Mouse (Mus musculus) neural tube, embryonic 12.5 days (tissue): ENCODE measurements around the gene Tmtc2. TPM values are rescaled to one million over a fixed set of nuclear protein-coding genes. Genes with fewer than 3 reads are reported as not detected.

Source experiments
- ATAC-seq: fragments of 200-750 bp; cut with Nextera tagmentation; 2 replicates; pipeline ENCODE4 v1.8.0; 2017; ENCODE audit warnings: low read depth, mild to moderate bottlenecking, moderate TSS enrichment, moderate library complexity; ENCODE audit not compliant: low FRiP score
- H3K27ac ChIP-seq: fragments of 300-500 bp; sonication (generic); 2 replicates; pipeline ENCODE4 v1.5.1; 2016
- H3K27me3 ChIP-seq: fragments of 300-500 bp; sonication (generic); replicated peaks from 2 replicates; pipeline ENCODE4 v1.6.1; 2016; ENCODE audit warnings: mild to moderate bottlenecking
- H3K36me3 ChIP-seq: fragments of 300-500 bp; sonication (generic); 2 replicates; pipeline ENCODE4 v1.6.1; 2016; ENCODE audit warnings: mild to moderate bottlenecking
- H3K4me1 ChIP-seq: fragments of 300-500 bp; sonication (generic); 2 replicates; pipeline ENCODE4 v1.6.1; 2016
- H3K4me2 ChIP-seq: fragments of 300-500 bp; sonication (generic); replicated peaks from 2 replicates; pipeline ENCODE4 v1.6.1; 2016; ENCODE audit warnings: mild to moderate bottlenecking
- H3K4me3 ChIP-seq: fragments of 300-500 bp; sonication (generic); 2 replicates; pipeline ENCODE4 v1.5.1; 2016
- H3K9ac ChIP-seq: fragments of 300-500 bp; sonication (generic); 2 replicates; pipeline ENCODE4 v1.6.1; 2016; ENCODE audit warnings: mild to moderate bottlenecking
- H3K9me3 ChIP-seq: fragments of 300-500 bp; sonication (generic); 2 replicates; pipeline ENCODE4 v1.6.1; 2016; ENCODE audit warnings: mild to moderate bottlenecking
- WGBS: fragments of 180-500 bp; shearing (Covaris S2); methylation state at CpG from one replicate; pipeline ENCODE4 v1.1.7; 2016; 5-methylcytosine and 5-hydroxymethylcytosine counted together
- polyA plus RNA-seq: library from polyadenylated mRNA; unstranded; fragments of >200 nt; fragmentation: Nextera tagmentation; extraction: Ambion mirVana; gene quantifications from 2 replicates; pipeline ENCODE4 v1.2.1, GENCODE M21; 2016

The Tmtc2 gene
- polyA plus RNA-seq, 1 experiment from 2014 or later: 16.2 TPM

DNA sequence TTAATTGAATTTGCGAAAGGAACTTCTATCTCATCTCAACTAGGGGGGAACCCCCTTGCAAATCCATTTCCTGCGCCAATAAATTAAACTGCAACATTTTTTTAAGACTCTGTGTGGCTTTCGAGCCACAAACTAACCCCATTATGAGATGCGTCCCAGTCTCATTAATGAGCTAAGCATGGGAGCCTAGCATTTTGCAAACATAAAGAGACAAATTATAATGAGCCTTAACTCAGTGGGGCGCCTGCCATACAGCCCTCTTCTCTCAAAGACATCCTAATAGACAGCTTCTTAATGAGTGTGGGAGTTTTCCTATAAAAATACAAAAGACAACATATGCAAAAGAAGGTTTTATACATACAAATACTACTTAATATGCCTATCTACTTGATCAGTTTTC is 193.0 kb downstream of the Tmtc2 start:
- H3K36me3 ChIP-seq: no peaks in the 10 kb centered on the region
- H3K9me3 ChIP-seq: no peaks in the 10 kb centered on the region
- no peak overlapping the region for H3K4me3 ChIP-seq
- H3K27me3 ChIP-seq: no peaks in the 10 kb centered on the region
- WGBS: 43% methylated on average over 5 of the region's 5 CpGs
- H3K27ac ChIP-seq: no peak overlapping the region
- H3K9ac ChIP-seq: no peak overlapping the region
- H3K4me1 ChIP-seq: peaks cover 4% of the 10 kb centered on the region; the same call in 1 of the 2 replicates
- ATAC-seq: peak; percentile 57; the same call in 1 of the 2 replicates
- no peak overlapping the region for H3K4me2 ChIP-seq

DNA sequence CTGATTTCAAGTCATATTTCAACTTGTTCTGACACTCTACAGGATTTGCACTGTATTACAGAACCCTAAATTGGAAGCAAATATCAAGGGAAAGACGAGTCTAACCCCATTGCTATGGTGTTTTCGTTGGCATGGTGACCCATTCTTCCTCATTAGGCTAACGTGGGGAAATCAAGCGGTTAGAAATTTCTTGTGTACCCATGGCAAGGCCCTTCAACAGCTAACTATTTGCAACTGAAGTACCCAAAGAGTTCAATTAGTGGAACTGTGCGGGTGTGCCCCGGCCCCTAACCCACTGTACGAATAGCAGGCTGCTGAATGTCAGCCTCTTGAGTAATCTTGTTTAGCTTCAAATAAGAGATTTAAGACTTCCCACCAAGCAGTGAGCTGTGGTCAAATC is 193.7 kb downstream of the Tmtc2 start:
- H3K27ac ChIP-seq: no peak overlapping the region
- peak; percentile 71; the same call in 1 of the 2 replicates for ATAC-seq
- no peaks in the 10 kb centered on the region for H3K9me3 ChIP-seq
- no peaks in the 10 kb centered on the region for H3K27me3 ChIP-seq
- H3K9ac ChIP-seq: no peak overlapping the region
- H3K4me3 ChIP-seq: no peak overlapping the region
- no peaks in the 10 kb centered on the region for H3K36me3 ChIP-seq
- H3K4me1 ChIP-seq: peaks cover 4% of the 10 kb centered on the region; the same call in 1 of the 2 replicates
- no peak overlapping the region for H3K4me2 ChIP-seq
- 41% methylated on average over 7 of the region's 7 CpGs for WGBS

- 94% methylated on average over 2 of the region's 2 CpGs for whole genome bisulfite sequencing
- Histone ChIP-seq H3K9me3 (no peaks in the 10 kb centered on the region; the same call in 1 of the 2 replicates), H3K27ac (no peak overlapping the region), H3K4me3 (no peak overlapping the region), H3K4me1 (peaks cover 4% of the 10 kb centered on the region; the same call in 1 of the 2 replicates), H3K27me3 (no peaks in the 10 kb centered on the region), H3K4me2 (no peak overlapping the region), H3K36me3 (no peaks in the 10 kb centered on the region), H3K9ac (no peak overlapping the region)
- no peak for ATAC-seq
Measured at GRCm38 (mm10) chr10:105377711-105378110, 196.5 kb downstream of the Tmtc2 start.

DNA sequence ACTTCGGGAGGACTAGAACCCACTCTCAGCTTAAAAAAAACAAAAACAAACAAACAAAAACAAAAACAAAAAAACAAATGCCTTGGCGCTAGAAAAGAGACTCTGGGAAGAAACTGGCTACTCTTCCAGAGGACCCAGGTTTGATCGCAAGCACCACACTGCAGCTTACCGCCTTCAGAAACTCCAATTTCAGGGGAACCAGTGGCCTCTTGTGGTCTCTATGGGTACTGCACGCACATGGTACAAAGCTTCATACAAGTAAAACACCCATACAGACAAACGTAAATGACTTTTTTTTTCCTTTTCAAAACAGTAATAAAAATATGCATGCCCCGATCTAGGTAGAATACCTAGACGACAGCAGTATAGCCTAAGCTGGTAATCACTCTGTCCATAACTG is 201.0 kb downstream of the Tmtc2 start:
- no peak overlapping the region for H3K4me2 ChIP-seq
- no peaks in the 10 kb centered on the region; the same call in 1 of the 2 replicates for H3K36me3 ChIP-seq
- no peak for ATAC-seq
- H3K9me3 ChIP-seq: no peaks in the 10 kb centered on the region; the same call in 1 of the 2 replicates
- H3K9ac ChIP-seq: no peak overlapping the region
- WGBS: 93% methylated on average over 8 of the region's 8 CpGs
- H3K27me3 ChIP-seq: no peaks in the 10 kb centered on the region
- no peak overlapping the region for H3K4me3 ChIP-seq
- H3K27ac ChIP-seq: no peak overlapping the region
- no peaks in the 10 kb centered on the region for H3K4me1 ChIP-seq

DNA sequence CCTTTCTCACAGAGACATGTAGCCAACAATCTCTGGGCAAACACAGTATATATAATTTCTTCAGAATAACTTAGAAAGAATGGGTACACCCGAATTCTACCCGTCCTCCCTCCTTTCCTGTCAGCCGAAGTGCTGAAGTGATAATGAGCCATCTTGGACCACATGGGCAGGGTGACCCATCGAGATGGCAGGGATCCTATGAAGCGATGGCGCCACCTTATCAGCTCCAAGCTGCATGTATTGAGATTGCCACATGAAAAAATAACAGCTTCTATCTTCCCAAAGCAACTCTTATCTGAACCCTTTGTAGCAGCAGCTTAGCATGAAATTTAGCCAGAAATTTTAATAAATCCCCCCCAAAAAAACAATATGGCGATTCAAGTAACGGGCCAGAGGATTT is 206.0 kb downstream of the Tmtc2 start:
- Histone ChIP-seq H3K27ac (no peak overlapping the region), H3K36me3 (no peaks in the 10 kb centered on the region; the same call in 1 of the 2 replicates), H3K27me3 (no peaks in the 10 kb centered on the region), H3K4me1 (no peaks in the 10 kb centered on the region), H3K9me3 (no peaks in the 10 kb centered on the region; the same call in 1 of the 2 replicates), H3K4me2 (no peak overlapping the region), H3K9ac (no peak overlapping the region), H3K4me3 (no peak overlapping the region)
- no peak for ATAC-seq
- 94% methylated on average over 8 of the region's 8 CpGs for WGBS

DNA sequence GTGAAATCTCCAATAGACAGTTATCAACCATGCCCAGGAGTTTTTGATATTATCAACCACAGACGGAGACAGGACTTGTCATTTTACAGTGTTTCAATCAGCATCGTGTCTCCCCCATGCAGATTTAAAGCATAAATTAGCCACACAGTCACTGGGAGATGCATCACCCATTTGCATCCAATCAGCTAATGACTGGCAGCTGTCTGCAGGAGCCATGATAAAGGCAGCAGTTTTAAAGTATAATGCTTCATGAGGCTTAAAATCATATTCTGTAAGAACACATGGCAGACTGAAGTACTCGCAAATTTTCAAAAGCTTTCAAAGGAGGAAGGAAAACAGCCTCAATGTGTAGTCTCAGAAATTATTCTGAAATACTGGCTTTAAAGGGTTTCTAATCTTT is 209.8 kb downstream of the Tmtc2 start:
- Histone ChIP-seq H3K36me3 (no peaks in the 10 kb centered on the region; the same call in 1 of the 2 replicates), H3K4me2 (no peak overlapping the region), H3K27me3 (no peaks in the 10 kb centered on the region), H3K4me1 (no peaks in the 10 kb centered on the region), H3K9me3 (no peaks in the 10 kb centered on the region), H3K9ac (no peak overlapping the region), H3K4me3 (no peak overlapping the region), H3K27ac (no peak overlapping the region)
- ATAC-seq: no peak
- 68% methylated on average over 3 of the region's 3 CpGs for WGBS

DNA sequence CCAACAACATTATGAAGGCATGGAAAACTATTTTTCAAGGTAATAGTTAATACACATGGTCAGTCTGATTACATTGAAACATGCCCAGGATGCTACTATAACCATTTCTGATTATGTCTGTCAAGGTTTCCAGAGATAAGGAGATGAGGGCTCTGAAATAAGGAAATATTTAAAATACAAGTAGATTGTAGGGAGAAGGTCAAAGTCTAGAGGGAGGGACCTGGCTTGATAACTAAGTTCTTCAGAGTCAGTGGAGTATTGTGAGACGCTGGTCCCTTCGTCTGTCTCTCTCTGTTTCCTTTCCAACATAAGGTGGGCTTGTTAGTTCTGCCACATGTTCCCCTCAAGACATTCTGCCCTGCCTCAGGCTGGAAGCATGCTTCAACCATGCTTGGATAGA is 223.9 kb downstream of the Tmtc2 start:
- 0 out of 2 replicates have a peak, but pooled peaks cover 2% of the 10 kb centered on the region for H3K9me3 ChIP-seq
- H3K4me3 ChIP-seq: no peak overlapping the region
- H3K9ac ChIP-seq: no peak overlapping the region
- no peak overlapping the region for H3K4me2 ChIP-seq
- no peak for ATAC-seq
- no peak overlapping the region for H3K27ac ChIP-seq
- no peaks in the 10 kb centered on the region for H3K36me3 ChIP-seq
- 83% methylated on average over 2 of the region's 2 CpGs for WGBS
- no peaks in the 10 kb centered on the region for H3K27me3 ChIP-seq
- no peaks in the 10 kb centered on the region for H3K4me1 ChIP-seq

DNA sequence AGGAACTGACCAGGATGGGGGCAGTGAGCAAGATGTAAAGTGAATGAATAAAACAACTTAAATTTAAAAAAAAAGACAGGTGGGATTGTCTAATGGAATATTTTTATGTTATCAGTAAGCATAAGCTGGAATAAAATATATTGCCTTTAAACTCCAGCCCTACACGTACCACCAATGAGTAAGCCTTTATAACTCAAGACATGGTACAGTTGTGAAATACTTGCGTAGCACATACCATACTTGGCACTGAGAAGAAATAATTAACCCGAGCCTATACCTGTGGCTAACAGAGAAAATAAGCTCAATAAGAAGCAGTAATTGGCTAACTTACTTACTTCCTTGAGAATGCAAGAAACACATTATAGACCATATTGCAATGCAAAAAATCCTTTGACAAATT is 228.3 kb downstream of the Tmtc2 start:
- no peak for ATAC-seq
- no peak overlapping the region for H3K4me3 ChIP-seq
- 0 out of 2 replicates have a peak, but pooled peaks cover 2% of the 10 kb centered on the region for H3K9me3 ChIP-seq
- no peak overlapping the region for H3K27ac ChIP-seq
- H3K4me2 ChIP-seq: no peak overlapping the region
- no peaks in the 10 kb centered on the region for H3K27me3 ChIP-seq
- H3K36me3 ChIP-seq: no peaks in the 10 kb centered on the region
- no peaks in the 10 kb centered on the region for H3K4me1 ChIP-seq
- no peak overlapping the region for H3K9ac ChIP-seq
- WGBS: 96% methylated on average over 3 of the region's 3 CpGs

- Histone ChIP-seq H3K9me3 (no peaks in the 10 kb centered on the region), H3K4me1 (no peaks in the 10 kb centered on the region), H3K4me2 (no peak overlapping the region), H3K27ac (no peak overlapping the region), H3K9ac (no peak overlapping the region), H3K27me3 (no peaks in the 10 kb centered on the region), H3K36me3 (no peaks in the 10 kb centered on the region), H3K4me3 (no peak overlapping the region)
- no peak for ATAC-seq
- WGBS: 65% methylated on average over 2 of the region's 2 CpGs
Measured at GRCm38 (mm10) chr10:105332856-105333255, 241.4 kb downstream of the Tmtc2 start.

DNA sequence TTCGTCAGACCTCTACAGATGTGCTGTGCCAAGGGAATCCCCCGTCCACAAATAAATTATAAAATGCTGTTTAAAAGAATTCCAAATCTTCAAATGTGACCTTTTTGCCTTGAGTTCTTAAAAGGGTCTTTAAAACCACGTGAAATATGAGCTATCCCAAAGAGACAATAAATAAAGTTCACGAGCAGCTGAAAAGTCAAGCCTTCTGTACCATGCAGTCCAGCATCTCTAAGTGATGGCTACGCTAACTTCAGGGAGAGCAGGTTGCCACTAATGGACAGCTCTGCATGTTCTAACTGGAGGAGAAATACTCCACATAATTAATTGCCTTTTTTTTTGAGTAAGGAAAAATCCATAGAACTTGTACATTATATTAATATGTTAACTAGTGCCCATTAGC is 243.9 kb downstream of the Tmtc2 start:
- ATAC-seq: no peak
- Histone ChIP-seq H3K4me2 (no peak overlapping the region), H3K4me1 (no peaks in the 10 kb centered on the region), H3K9me3 (no peaks in the 10 kb centered on the region), H3K36me3 (no peaks in the 10 kb centered on the region), H3K9ac (no peak overlapping the region), H3K27me3 (no peaks in the 10 kb centered on the region), H3K27ac (no peak overlapping the region), H3K4me3 (no peak overlapping the region)
- 57% methylated on average over 5 of the region's 5 CpGs for WGBS

DNA sequence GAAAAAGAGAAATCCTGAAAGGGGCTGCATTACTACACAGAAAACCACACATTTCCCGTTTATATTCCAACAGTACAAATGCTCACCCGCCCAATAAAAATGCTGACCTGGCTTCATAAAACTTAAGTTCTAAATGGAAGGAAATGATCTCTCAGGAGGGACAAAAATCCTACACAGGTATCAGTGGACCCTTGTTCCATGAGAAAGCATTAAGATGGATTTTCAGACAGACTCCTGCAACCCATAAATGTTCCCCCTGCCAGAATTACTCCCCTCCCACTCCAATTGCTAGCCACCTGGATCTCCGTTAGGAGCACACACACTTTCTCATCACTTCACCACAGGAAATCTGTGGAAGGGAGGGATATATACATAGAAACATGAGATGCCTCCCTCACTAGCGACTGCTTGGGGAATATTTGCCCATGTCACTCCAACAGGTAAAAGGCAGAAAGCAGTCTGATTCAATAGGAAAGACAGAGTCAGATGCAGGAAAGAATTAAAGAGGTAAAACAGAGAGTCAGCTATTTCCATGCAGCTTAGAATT is 250.5 kb downstream of the Tmtc2 start:
- no peaks in the 10 kb centered on the region for H3K4me1 ChIP-seq
- H3K36me3 ChIP-seq: peaks cover 12% of the 10 kb centered on the region
- H3K27ac ChIP-seq: no peak overlapping the region
- H3K4me2 ChIP-seq: no peak overlapping the region
- H3K4me3 ChIP-seq: no peak overlapping the region
- no peak overlapping the region for H3K9ac ChIP-seq
- 75% methylated on average over 4 of the region's 4 CpGs for WGBS
- H3K9me3 ChIP-seq: peaks cover 5% of the 10 kb centered on the region; the same call in 1 of the 2 replicates
- ATAC-seq: no peak
- H3K27me3 ChIP-seq: no peaks in the 10 kb centered on the region

DNA sequence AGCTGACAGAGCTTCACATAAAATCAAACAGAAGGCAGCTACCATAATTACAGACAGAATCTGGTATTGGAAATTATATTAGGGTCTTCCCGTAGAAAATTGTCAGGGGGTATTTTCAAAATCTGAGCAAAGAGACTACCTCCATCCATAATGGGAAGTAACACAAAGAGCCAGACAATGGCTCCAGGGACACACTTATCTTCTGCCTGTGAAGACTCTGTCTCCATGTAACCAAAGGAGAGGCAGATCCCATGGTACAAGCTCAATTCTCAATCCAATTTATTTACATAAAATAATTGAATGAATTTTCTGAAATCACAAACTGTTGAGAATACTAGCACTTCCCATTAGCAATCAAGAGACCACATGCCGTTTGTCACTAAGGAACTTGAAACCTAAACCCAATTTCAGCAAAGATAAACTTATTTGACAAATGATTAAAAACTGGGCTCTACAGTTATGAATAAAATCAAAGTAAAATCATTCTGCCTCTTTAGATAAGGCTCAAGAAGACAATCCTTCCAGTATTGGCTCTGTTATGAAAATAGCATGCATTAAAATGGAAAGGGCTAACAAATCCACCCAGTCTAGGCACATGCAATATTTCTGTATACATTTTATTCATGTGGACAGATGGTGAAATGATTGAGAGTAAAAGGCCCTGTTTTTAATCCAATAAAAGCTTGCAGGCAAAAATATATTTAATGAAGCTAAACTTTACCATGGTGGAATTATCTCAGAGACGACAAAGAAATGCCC is 254.8 kb downstream of the Tmtc2 start:
- no peaks in the 10 kb centered on the region for H3K27me3 ChIP-seq
- H3K36me3 ChIP-seq: peaks cover 12% of the 10 kb centered on the region
- H3K4me1 ChIP-seq: no peaks in the 10 kb centered on the region
- H3K4me2 ChIP-seq: no peak overlapping the region
- no peak overlapping the region for H3K9ac ChIP-seq
- peaks cover 5% of the 10 kb centered on the region; the same call in 1 of the 2 replicates for H3K9me3 ChIP-seq
- 42% methylated on average over 3 of the region's 3 CpGs for WGBS
- ATAC-seq: peak; percentile 85
- no peak overlapping the region for H3K27ac ChIP-seq
- no peak overlapping the region for H3K4me3 ChIP-seq
